Mouse (Mus musculus) erythroblast, adult 5-6 weeks (primary cell): Measurements from ENCODE around the gene Hoxc9. TPM values are rescaled to one million over a fixed set of nuclear protein-coding genes. Genes with fewer than 3 reads are reported as not detected.

Source experiments
- ATAC-seq: replicated peaks from 2 replicates; pipeline ENCODE4 v1.8.0; 2016; ENCODE audit warnings: moderate number of reproducible peaks, mild to moderate bottlenecking, moderate TSS enrichment, inconsistent platforms; ENCODE audit not compliant: poor library complexity, low FRiP score, severe bottlenecking
- total RNA-seq, 2 experiments: library from RNA; stranded (forward) in 1 of 2; stranded (reverse) in 1 of 2; fragments of 150-400 nt in 1 of 2; fragments of 200-764, 138-1000 nt in 1 of 2; gene quantifications; 2 replicates each; pipeline versions ENCODE4 v1.2.3 to v1.2.4; 2015 to 2017; ENCODE audit warnings: low replicate concordance in 2 of 2

The Hoxc9 gene
- total RNA-seq, 2 experiments from 2014 or later, result not detected

DNA sequence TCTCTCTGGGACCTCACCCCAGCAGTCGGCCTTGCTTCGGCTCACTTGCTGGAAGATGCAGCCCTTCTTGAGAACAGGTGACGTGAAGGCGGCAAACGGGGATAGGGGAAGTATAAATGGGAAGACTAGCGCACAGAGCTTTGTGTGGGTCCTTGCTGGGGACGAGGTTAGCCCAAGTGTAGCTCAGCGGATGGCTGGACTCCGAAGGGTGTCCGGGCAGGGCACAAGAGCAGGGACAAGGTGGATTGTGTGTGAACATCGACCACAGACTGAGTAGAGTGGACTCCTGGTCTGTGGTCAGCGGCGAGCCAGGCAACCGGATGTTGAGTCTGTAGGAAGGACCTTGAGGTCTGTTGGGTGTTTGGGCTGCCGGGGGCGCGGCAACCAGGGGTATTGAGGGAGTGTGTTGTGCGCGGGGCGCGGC lies 539 bp upstream of the Hoxc9 start:
- no peak for ATAC-seq

DNA sequence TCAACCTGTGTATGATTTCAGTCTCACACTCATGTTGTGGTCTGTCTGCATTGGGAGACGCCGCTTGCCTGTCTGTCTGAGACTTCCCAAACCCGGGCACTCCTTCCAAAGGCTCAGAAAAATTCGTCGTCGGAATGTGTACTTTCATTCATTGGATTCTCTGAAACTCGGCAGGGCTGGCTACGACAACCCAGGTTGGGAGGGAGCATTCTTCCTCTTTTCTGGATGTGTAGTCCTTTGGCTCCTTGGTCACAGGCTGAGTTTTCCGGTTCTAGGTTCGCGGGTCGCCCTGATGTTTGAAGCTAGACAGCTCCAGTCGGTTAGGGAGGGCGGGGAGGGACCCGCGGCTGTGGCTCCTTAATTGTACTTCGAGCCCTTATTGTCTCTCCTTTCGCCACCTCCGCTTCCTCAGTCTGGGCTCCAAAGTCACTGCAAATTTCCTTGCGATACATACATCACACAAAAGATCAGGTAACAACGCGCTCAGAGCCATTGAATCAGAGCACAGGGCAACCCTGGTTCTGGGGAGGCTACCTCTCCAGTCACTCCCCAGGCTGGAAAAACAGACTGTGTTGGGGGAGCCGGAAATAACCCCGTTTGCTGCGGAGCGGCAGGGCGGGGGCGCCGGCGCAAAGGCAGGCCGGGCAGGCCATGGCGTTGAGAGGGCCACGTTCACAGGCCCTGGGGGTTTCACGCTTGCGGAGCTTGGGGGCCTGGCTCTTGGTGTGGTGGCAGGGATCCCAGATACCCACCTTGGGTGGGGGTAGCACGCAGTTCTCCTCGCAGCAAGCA lies 588 bp downstream of the Hoxc9 start:
- ATAC-seq, result no peak

DNA sequence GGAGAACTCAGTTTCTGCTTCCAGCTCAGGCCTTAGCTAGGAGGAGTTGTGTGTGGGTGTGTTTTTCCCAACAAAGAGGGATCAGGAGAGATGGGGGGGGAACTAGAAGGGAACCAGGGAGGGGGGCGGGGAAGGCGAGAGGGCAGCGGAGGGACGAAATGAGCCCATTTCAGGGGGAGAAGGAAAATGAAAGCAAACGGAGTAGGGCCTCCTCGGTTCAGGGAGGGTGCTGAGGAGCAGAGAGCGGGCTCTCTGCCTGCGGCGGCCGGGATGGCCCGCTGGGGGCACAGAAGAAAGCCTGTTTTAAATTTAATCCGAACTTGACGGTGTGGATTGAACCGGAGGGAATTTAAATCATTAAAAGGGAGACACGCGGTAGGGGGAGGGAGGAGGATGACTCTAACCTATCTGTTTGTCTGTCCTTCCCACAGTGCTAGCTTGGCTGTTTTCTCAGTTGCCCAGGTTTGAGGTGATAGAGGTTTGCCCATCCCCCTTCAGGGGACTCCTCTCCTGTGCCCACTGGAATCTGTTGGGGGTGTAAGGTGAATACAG lies 1.3 kb downstream of the Hoxc9 start:
- no peak for ATAC-seq

DNA sequence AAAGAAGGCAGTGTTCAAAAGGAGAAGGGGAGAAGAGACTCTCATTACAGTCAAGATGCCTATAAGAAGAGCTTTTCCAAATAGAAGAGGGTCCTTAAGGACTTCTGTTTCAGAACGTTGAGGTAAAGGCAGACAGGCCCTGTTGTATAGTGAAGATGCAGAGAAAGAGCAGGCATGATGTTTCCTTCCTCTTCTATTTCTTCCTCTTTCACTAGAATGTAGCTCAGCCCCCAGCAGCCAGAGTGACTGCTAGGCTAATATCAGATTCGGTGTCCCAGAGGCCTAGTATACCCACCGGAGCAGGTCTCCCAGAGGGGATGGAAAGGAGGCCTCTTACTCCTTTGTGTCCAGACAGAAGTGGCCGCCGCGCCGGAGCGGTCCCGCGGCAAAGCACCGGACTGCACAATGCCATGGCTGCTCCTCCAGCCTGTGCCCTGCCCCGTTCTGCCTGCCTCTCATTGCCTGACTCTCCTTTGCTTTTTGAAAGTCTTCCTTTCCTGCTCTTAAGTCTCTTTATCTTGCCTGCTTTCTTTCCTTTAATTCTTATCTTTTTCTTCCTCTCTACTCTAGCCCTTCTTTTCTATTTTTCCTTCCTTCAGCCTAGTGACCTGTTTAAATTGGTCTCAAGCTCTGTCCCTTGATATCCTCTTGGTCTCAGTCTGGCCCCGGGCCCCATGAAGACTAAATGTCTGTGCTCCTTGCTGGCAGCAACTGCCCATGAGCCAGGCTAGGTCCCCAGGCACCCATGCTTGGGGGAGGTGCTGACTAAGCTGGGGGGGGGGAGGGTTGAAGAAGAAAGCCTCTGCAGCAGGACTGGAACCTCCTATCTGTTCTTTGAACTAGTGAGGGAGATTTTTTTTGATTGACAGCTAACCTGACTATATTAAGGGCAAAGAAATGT lies 2.6 kb downstream of the Hoxc9 start:
- no peak for ATAC-seq

DNA sequence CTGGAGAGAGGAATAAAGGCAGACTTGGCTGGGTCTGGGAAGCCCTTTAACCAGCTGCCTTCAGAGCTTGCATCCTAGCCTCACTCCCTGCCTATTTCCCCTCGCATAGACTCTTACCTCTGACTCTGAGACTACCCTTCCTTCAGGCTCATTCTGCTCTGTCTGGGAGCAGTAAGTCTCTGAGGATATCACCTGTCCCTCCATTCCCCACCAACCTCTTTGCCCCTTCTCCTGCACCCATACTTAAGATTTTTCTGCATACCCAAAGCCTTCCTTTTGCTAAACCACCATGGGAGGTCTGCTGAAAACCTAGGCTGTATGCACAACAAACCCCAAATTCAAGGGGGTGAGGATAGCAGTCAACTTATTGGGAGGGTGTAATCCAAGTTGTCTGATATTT lies 3.7 kb downstream of the Hoxc9 start:
- ATAC-seq, result no peak

DNA sequence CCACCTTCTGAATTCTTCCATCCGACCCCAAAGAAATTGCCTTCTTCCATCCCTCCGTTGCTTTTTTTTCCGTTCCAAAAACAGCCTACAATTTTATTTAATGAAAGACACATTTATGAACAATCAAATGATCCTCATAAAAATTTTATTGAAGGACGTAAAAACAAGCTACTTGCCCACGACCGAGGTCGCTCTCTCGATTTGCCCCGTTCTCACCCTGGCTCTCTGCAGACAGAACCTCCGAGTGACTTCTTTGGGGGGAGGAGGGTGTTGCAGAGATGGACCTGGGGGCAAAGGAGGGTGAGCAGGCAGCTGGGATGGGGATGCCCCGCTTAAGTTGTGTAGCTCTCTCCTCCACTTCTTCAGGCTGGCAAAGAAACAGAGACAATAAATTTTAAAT lies 4.1 kb downstream of the Hoxc9 start:
- no peak for ATAC-seq

DNA sequence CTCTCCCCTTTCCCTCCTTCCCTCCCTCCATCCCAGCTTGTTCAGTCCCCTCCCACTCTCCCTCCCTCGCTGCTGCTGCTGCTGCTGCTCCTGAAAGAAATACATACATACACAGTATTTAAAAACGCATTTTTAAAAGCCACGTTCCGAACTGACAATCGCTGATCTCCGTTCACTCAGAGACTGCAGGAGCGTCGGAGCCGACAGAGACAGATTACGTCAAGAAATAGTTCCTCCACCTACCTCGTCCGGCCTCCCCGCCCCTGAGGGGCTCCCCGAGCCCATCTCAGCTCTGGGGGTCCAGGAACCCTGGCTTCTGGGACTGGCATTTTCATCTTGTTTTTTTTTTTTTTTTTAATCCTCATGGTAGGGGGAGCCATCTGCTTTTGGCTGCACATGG lies 4.7 kb downstream of the Hoxc9 start:
- ATAC-seq, result no peak

DNA sequence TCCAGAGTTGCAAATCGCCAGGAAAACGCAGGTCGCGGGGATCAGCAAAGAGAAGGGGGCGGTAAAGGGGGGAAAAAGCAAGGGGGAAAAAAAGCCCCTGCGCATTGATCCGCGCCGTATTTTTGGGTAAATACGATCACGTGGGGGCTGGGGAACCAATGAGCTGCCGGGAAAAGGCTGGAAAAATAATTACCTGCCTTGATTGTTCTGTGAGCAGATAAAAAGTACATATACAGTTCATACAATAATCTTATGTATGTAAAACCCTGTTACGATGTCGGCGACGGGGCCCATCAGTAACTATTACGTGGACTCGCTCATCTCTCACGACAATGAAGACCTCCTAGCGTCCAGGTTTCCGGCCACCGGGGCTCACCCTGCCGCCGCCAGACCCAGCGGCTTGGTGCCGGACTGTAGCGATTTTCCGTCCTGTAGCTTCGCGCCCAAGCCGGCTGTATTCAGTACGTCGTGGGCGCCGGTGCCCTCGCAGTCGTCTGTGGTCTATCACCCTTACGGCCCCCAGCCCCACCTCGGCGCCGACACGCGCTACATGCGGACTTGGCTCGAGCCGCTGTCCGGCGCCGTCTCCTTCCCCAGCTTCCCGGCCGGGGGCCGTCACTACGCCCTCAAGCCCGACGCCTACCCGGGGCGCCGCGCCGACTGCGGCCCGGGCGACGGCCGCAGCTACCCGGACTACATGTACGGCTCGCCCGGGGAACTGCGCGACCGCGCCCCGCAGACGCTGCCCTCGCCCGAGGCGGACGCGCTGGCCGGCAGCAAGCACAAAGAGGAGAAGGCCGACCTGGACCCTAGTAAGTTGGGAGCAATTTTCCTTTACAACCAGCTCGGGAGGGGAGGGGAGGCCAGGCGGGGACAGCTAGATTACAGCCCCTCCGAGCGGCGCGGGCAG lies 5.4 kb downstream of the Hoxc9 start:
- no peak for ATAC-seq

DNA sequence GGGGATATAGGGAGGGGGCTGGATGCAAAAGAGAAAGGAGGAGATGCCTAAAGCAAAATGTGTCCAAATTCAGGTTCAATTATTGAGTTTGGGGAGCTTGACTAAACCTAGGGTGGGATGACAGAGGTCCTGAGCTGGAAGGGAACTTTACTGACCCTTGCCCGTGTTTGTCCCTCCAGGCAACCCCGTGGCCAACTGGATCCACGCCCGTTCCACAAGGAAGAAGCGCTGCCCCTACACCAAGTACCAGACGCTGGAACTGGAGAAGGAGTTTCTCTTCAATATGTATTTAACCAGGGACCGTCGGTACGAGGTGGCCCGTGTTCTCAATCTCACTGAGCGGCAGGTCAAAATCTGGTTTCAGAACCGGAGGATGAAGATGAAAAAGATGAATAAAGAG lies 7.5 kb downstream of the Hoxc9 start:
- no peak for ATAC-seq

DNA sequence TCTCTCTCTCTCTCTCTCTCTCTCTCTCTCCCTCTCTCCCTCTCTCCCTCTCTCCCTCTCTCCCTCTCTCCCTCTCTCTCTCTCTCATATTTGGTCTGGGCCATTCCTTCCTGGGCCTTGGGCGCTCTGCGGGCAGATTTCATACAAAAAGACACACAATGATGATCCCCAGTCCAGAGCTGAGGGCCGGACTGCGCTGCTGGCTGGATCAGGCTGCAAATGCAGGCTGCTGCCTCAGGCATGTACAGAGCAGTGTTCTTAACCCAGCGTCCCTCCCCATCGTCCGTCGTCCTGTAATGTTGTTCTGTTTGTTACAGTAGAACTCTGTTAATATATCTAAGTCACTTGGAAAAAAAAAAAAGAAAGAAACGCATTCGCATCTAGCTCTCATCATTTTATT lies 8.3 kb downstream of the Hoxc9 start:
- ATAC-seq, result no peak

DNA sequence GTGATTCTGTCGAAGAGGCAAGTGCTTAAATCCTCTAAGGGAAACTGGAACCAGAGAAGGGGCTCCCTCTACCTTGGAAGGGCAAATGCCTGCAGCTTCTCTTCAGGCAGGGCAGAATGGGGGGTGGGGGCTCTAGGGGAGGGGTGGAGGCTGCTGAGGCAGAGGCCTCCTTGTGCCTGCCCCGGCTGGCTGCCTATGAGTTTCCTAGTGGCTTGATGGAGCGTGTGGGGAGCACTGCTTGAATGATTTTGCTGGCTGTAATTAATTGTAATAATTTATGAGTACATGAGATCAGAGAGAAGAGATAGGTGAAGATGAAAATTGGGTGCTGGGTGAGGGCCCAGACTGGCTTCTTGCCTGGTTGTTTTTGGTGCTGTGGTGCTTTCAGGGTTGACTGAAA lies 8.7 kb downstream of the Hoxc9 start:
- ATAC-seq, result no peak

DNA sequence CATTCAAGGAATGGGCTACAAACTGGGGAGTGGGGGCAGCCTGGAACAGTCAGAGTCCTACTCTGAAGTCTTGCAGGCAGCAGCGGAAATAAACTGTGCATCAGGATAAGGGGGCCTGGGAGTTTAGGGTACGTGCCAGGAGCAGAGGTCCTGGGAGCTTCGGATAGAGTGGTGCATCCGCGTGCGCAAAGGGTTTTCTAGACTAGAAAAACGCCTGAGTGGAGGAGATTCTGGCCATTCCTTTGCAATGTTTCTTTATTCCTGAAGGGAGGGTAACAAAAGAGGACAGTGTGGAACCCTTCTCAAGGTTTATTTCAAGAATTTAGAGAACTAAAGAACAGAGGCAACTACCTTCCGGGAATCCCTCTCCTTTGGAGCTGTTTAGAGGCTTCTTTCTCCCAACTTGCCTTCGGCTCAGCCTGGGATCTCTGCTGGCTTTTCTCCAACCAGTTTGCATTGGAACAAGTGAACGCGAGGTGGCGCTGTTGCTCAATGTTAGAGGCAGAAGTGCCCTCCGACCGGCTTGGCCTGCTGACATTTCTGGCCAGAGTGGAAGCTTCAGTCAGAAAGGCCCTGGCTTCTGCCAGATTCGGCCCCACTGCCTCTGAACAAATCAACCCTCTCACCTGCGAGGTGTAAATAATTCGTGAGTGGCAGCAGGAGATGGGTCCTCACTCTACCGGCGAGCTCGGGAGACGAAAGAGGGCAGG lies 11.0 kb downstream of the Hoxc9 start:
- ATAC-seq, result peak; percentile 70

DNA sequence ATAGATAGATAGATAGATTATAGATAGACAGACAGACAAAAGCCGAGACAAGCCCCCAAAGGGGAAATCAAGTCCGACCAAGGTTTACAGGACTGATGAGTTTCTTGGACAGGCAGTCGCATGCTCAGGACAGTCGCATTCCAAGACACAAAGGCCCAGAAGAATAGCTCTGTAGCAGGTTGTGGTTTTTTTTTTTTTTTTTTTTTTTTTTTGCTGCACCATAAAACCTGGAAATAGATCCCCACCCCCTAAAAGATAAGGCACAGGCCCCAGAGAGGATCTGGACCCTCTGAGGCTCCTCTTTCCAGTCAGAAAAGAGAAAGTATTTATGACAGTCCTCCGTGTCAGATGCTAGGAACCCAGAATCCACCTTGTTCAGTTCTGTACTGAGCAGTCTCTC lies 11.8 kb downstream of the Hoxc9 start:
- ATAC-seq, result no peak

DNA sequence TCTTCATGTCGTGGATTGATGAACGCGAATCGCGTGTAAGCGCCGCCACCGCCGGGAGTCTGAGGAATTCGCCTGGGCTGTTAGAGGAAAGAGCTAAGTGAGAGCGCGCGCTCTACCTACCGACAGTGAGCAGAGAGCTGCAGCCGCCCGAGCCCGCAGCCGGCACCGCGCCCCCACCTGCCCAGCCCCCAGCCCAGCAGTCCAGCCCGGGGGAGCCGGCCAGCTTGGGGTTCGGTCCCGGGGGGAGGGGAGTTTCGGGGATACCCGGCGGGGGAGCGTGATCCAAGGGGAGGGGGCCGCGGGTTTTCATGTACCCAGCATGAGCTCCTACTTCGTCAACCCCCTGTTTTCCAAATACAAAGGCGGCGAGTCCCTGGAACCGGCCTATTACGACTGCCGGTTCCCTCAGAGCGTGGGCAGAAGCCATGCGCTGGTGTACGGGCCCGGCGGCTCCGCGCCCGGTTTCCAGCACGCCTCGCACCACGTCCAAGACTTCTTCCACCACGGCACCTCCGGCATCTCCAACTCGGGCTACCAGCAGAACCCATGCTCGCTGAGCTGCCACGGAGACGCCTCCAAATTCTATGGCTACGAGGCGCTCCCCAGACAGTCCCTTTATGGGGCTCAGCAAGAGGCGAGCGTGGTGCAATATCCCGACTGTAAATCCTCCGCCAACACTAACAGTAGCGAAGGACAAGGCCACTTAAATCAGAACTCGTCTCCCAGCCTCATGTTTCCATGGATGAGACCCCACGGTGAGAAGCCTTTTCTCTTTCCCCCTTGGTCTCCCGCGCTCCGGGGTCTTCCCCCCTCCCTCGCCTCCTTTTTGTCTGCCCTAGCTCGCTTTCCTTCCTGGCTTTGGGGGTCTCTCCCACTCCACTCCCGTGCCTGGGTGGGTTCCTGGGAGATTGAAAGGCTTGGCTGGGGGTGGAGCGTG lies 14.5 kb downstream of the Hoxc9 start, which contains the start of gene Hoxc8:
Hoxc8 (plus strand) TSS at position 147 of the 937 bp plus-strand sequence.
- no peak for ATAC-seq

DNA sequence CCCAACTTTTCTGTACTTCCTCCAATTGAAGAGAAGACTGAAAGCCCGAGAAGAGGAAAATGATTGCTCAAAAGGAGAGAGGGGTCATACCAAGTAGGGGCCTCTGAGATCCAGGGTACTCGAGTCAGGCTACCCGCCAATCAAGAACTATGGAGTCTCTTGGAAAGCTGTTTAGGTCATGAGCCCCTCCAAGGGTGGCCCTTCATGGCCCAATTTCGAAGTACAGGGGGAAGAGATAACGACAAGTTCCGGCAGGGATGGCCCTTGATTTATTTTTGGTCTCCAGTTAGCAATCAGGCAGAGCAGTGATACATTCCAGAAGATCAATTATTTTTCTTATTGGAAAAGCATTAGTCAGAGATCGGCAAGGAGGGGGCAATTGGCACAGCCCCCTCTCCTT lies 15.5 kb downstream of the Hoxc9 start:
- no peak for ATAC-seq

DNA sequence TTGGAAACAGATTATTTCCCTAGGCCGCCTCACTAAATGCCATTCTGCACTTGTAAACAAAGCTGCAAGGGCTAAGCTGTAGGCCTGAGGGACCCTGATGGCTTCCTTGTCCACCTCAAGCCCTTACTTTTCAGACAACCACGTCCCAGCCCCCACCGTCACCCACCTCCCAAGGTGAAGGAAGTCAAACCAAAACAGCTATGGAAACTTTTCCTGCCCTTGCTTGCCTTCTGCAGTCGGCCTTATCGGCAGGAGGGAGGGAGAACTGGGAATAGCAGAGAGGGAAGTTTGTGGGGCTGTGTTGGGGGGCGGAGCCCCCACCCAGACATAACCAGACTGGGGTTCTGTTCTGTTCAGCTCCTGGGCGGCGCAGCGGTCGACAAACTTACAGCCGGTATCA lies 16.0 kb downstream of the Hoxc9 start:
- no peak for ATAC-seq

DNA sequence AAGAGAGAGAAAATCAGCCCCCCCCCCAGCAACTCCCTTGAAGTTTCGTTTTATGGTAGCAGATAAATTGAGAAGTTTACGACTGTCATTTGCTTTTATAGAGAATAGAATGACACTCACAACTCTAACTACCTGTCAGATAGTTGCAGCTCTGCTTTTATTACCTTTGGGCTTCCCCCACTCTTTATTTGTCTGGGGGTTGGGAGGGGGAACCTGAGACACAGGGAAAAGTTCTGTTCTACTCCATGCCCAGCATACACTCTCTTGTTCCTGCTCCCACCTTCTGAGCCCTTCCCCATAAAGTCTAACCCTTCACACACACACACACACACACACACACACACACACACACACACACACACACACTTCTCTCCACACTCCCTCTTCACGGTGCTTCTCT lies 16.6 kb downstream of the Hoxc9 start:
- no peak for ATAC-seq

DNA sequence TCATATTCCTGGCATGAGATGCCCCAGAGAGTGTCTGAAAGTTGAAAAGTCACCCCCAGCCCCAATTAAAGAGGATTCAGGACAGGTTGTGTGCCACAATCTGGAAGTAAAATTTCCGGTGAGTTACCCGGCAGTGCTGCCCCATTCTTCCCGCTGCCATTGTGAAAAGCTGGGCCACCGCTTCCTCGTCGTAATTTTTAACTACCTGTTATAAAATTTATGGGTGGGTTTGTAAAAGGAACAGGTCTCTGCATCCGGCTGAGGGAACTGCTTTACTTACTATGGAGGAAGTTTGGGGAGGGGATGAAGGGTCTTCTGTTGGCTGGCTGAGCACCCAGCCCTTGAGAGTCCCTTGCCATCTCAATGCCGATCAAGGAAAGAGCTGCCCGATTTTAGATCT lies 20.3 kb downstream of the Hoxc9 start:
- ATAC-seq, result no peak
